Mouse (Mus musculus) neural tube, embryonic 11.5 days (tissue): Measurements from ENCODE around the gene Hpn. TPM values are rescaled to one million over a fixed set of nuclear protein-coding genes. Genes with fewer than 3 reads are reported as not detected.

Experiments used
- ATAC-seq: fragments of 200-750 bp; cut with Nextera tagmentation; 2 replicates; pipeline ENCODE4 v1.8.0; 2017; ENCODE audit warnings: moderate number of reproducible peaks, mild to moderate bottlenecking, moderate TSS enrichment, moderate library complexity; ENCODE audit not compliant: insufficient read depth, low FRiP score, low TSS enrichment
- DNase-seq: peaks from one replicate; pipeline ENCODE4 v3.0.0-alpha.2; 2015; ENCODE audit warnings: low spot score
- H3K27ac ChIP-seq: fragments of 300-500 bp; sonication (generic); 2 replicates; pipeline ENCODE4 v1.5.1; 2014; ENCODE audit warnings: low read depth, mild to moderate bottlenecking, low read length
- H3K27me3 ChIP-seq: fragments of 300-500 bp; sonication (generic); 2 replicates; pipeline ENCODE4 v1.6.1; 2014; ENCODE audit warnings: mild to moderate bottlenecking, low read length, mixed read lengths; ENCODE audit not compliant: control insufficient read depth, insufficient read depth
- H3K36me3 ChIP-seq: fragments of 300-500 bp; sonication (generic); 2 replicates; pipeline ENCODE4 v1.6.1; 2014; ENCODE audit warnings: mild to moderate bottlenecking, low read length, moderate library complexity, mixed read lengths; ENCODE audit not compliant: control insufficient read depth, insufficient read depth
- H3K4me1 ChIP-seq: fragments of 300-500 bp; sonication (generic); 2 replicates; pipeline ENCODE4 v1.6.1; 2014; ENCODE audit warnings: low read length, mixed read lengths; ENCODE audit not compliant: control insufficient read depth, insufficient read depth
- H3K4me2 ChIP-seq: fragments of 300-500 bp; sonication (generic); 2 replicates; pipeline ENCODE4 v1.6.1; 2014; ENCODE audit warnings: low read depth, mild to moderate bottlenecking, moderate library complexity
- H3K4me3 ChIP-seq: fragments of 300-500 bp; sonication (generic); 2 replicates; pipeline ENCODE4 v1.5.1; 2014; ENCODE audit warnings: low read depth, low read length
- H3K9ac ChIP-seq: fragments of 300-500 bp; sonication (generic); 2 replicates; pipeline ENCODE4 v1.6.1; 2014; ENCODE audit warnings: mild to moderate bottlenecking, low read length
- H3K9me3 ChIP-seq: fragments of 300-500 bp; sonication (generic); 2 replicates; pipeline ENCODE4 v1.6.1; 2016; ENCODE audit warnings: low read length; ENCODE audit not compliant: control insufficient read depth
- WGBS: fragments of 180-500 bp; shearing (Covaris S2); extraction: QIAGEN DNeasy Blood & Tissue Kit; methylation state at CpG from one replicate; pipeline ENCODE4 v1.1.7; 2014; 5-methylcytosine and 5-hydroxymethylcytosine counted together
- polyA plus RNA-seq: library from polyadenylated mRNA; unstranded; fragments of >200 nt; fragmentation: Nextera tagmentation; extraction: Ambion mirVana; gene quantifications from 2 replicates; pipeline ENCODE4 v1.2.1, GENCODE M21; 2014

Hpn gene
- polyA plus RNA-seq, 1 experiment from 2014 or later, result 1.6 TPM

DNA sequence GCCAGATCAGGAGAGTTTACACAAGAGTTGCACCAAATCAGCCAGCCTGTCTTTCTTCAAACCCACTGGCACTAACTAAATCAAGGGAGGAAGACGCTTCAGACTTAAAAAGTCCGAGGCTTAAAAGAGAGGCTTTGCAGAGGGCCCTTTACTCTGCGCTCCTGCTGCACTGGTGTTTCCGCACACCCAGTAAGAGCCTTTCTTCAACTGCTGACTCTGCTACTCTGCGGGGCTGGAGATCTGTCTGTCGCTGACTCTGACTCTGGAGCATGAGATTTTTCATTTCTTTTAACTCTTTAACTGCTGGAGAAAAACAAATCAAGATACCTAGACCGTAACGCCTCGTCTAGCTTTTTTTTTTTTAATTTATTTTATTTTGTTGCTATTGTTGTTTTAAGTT, 30.9 kb downstream of the Hpn start:
- Histone ChIP-seq H3K27me3 (no peaks in the 10 kb centered on the region), H3K27ac (no peak overlapping the region), H3K9me3 (0 out of 2 replicates have a peak, but pooled peaks cover 2% of the 10 kb centered on the region), H3K4me3 (no peak overlapping the region), H3K36me3 (no peaks in the 10 kb centered on the region), H3K4me1 (0 out of 2 replicates have a peak, but pooled peaks cover 2% of the 10 kb centered on the region), H3K4me2 (no peak overlapping the region), H3K9ac (no peak overlapping the region)
- 62% methylated on average over 9 of the region's 9 CpGs for WGBS
- no peak for ATAC-seq
- DNase-seq, result no peak

- 66% methylated on average over 14 of the region's 14 CpGs for WGBS
- H3K27me3 ChIP-seq, result no peaks in the 10 kb centered on the region
- no peak overlapping the region for H3K4me3 ChIP-seq
- H3K4me2 ChIP-seq, result no peak overlapping the region
- 0 out of 2 replicates have a peak, but pooled peaks cover 2% of the 10 kb centered on the region for H3K4me1 ChIP-seq
- H3K9me3 ChIP-seq, result 0 out of 2 replicates have a peak, but pooled peaks cover 2% of the 10 kb centered on the region
- no peak overlapping the region for H3K9ac ChIP-seq
- no peaks in the 10 kb centered on the region for H3K36me3 ChIP-seq
- no peak overlapping the region for H3K27ac ChIP-seq
- ATAC-seq (no peak), DNase-seq (no peak)
Measured at GRCm38 (mm10) chr7:31082831-31083588, 32.1 kb downstream of the Hpn start.

- Histone ChIP-seq H3K9ac (no peak overlapping the region), H3K9me3 (0 out of 2 replicates have a peak, but pooled peaks cover 2% of the 10 kb centered on the region), H3K36me3 (no peaks in the 10 kb centered on the region), H3K4me3 (no peak overlapping the region), H3K27me3 (no peaks in the 10 kb centered on the region), H3K27ac (no peak overlapping the region), H3K4me1 (peaks cover 2% of the 10 kb centered on the region; the same call in 1 of the 2 replicates), H3K4me2 (no peak overlapping the region)
- no peak for ATAC-seq
- no peak for DNase-seq
Measured at GRCm38 (mm10) chr7:31082106-31082505, 33.0 kb downstream of the Hpn start.

- H3K4me3 ChIP-seq, result no peak overlapping the region
- ATAC-seq, result no peak
- peaks cover 2% of the 10 kb centered on the region; the same call in 1 of the 2 replicates for H3K4me1 ChIP-seq
- no peaks in the 10 kb centered on the region for H3K36me3 ChIP-seq
- 70% methylated on average over 1 of the region's 1 CpGs for WGBS
- H3K9me3 ChIP-seq, result 0 out of 2 replicates have a peak, but pooled peaks cover 2% of the 10 kb centered on the region
- H3K9ac ChIP-seq, result no peak overlapping the region
- no peak overlapping the region for H3K27ac ChIP-seq
- DNase-seq, result no peak
- H3K27me3 ChIP-seq, result no peaks in the 10 kb centered on the region
- H3K4me2 ChIP-seq, result no peak overlapping the region
Measured at GRCm38 (mm10) chr7:31081106-31081505, 34.0 kb downstream of the Hpn start.

DNA sequence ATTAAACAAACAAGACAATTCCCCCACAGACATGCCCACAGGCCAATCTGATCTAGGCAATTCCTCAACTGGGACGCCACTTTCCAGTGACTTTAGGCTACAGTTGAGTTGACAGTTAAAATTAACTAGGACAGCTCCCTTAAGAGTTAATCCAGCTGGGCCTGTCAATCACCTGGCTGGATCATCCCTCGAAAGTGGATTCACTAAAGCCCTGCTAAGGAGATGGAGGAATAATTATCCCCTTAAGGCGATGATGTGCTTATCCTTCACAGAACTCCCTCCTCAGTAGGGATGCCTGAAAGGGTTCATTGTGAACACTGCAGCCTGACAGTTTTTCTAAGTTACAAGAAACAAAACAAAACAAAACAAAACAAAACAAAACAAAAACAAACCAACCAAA, 34.5 kb downstream of the Hpn start:
- DNase-seq, result no peak
- no peak overlapping the region for H3K4me3 ChIP-seq
- no peak overlapping the region for H3K9ac ChIP-seq
- WGBS, result 63% methylated on average over 3 of the region's 3 CpGs
- 0 out of 2 replicates have a peak, but pooled peaks cover 2% of the 10 kb centered on the region for H3K9me3 ChIP-seq
- ATAC-seq, result no peak
- no peaks in the 10 kb centered on the region for H3K36me3 ChIP-seq
- no peak overlapping the region for H3K27ac ChIP-seq
- H3K27me3 ChIP-seq, result no peaks in the 10 kb centered on the region
- peaks cover 2% of the 10 kb centered on the region; the same call in 1 of the 2 replicates for H3K4me1 ChIP-seq
- H3K4me2 ChIP-seq, result no peak overlapping the region

DNA sequence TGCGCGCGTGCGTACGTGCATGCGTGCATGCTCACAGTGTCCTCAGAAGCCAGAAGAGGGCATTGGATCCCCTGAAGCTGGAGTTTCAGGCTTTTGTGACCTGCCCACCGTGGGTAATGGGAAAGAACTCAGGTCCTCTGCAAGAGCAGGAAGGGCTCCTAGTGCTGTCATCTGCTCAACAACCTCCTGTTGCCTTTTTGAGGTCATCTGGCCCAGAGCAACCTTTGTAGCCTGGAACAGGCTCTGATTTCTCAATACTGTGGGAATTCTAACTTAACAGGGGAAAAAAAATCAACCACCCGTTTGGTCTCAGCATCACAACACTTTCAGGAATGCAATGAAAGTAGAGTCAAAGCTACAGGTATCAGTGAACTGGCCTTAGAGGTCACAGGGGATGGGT, 35.4 kb downstream of the Hpn start:
- Histone ChIP-seq H3K9ac (no peak overlapping the region), H3K9me3 (0 out of 2 replicates have a peak, but pooled peaks cover 2% of the 10 kb centered on the region), H3K27ac (no peak overlapping the region), H3K27me3 (no peaks in the 10 kb centered on the region), H3K4me3 (no peak overlapping the region), H3K4me2 (no peak overlapping the region), H3K4me1 (peaks cover 2% of the 10 kb centered on the region; the same call in 1 of the 2 replicates), H3K36me3 (no peaks in the 10 kb centered on the region)
- DNase-seq (no peak), ATAC-seq (no peak)
- 91% methylated on average over 8 of the region's 8 CpGs for WGBS

GRCm38 (mm10) chr7:31077885-31078445, 37.1 kb downstream of the Hpn start:
- ATAC-seq (no peak), DNase-seq (peak; percentile 39)
- Histone ChIP-seq H3K36me3 (no peaks in the 10 kb centered on the region), H3K4me3 (no peak overlapping the region), H3K4me2 (0 out of 2 replicates have a peak overlapping the region, but pooled peaks have one; percentile 5), H3K27me3 (no peaks in the 10 kb centered on the region), H3K4me1 (peaks cover 2% of the 10 kb centered on the region; the same call in 1 of the 2 replicates), H3K9ac (no peak overlapping the region), H3K27ac (no peak overlapping the region), H3K9me3 (0 out of 2 replicates have a peak, but pooled peaks cover 2% of the 10 kb centered on the region)
- WGBS, result 46% methylated on average over 5 of the region's 5 CpGs

DNA sequence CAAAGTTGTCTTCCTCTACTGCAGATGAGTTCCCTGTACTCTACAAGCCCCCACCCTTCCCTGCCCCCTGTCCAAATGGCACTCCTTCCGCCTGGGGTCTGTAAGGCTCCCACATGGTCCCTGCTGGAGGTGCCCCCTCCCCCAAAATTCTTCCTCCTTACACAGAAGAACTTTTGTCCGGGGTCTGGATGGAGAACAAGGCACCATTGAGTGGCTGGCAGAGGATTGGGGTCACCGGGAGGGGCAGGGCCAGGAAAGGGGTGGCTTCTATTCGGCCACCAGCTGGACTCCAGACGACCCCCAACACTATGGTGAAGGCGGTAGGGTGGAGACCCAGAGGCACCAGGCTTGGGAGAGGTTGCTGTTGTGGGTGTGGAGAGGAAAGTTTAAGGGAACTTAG, 37.6 kb downstream of the Hpn start:
- H3K36me3 ChIP-seq, result no peaks in the 10 kb centered on the region
- 62% methylated on average over 6 of the region's 6 CpGs for WGBS
- DNase-seq (no peak), ATAC-seq (peak; percentile 38; the same call in 1 of the 2 replicates)
- 0 out of 2 replicates have a peak overlapping the region, but pooled peaks have one; percentile 5 for H3K4me2 ChIP-seq
- 0 out of 2 replicates have a peak, but pooled peaks cover 2% of the 10 kb centered on the region for H3K9me3 ChIP-seq
- H3K4me3 ChIP-seq, result no peak overlapping the region
- no peak overlapping the region for H3K9ac ChIP-seq
- H3K27me3 ChIP-seq, result no peaks in the 10 kb centered on the region
- H3K27ac ChIP-seq, result no peak overlapping the region
- peaks cover under 1% of the 10 kb centered on the region; the same call in 1 of the 2 replicates for H3K4me1 ChIP-seq
